Mouse (Mus musculus) retina, postnatal 7 days (tissue): Measurements from ENCODE around the gene Nploc4.

ENCODE experiments used
- DNase-seq: peaks from one replicate; pipeline ENCODE4 v3.0.0-alpha.2; 2012; ENCODE audit warnings: low read depth, low spot score

Gene Nploc4

GRCm38 (mm10) chr11:120437152-120437856, at the start of gene Nploc4:
Gene Nploc4 (minus strand): TSS chr11:120437708.
- peak; percentile 82 for DNase-seq

GRCm38 (mm10) chr11:120485251-120485650, 47.7 kb upstream of the Nploc4 start:
- DNase-seq = no peak

- peak; percentile 92 for DNase-seq
Observed at GRCm38 (mm10) chr11:120484265-120484981, 46.9 kb upstream of the Nploc4 start, which contains the start of gene Mrpl12. Gene Mrpl12 (plus strand): TSS chr11:120484613.

GRCm38 (mm10) chr11:120483448-120483934, 46.0 kb upstream of the Nploc4 start:
- no peak for DNase-seq

- no peak for DNase-seq
Observed at GRCm38 (mm10) chr11:120472052-120472451, 34.5 kb upstream of the Nploc4 start.

GRCm38 (mm10) chr11:120467736-120468092, 30.2 kb upstream of the Nploc4 start:
- DNase-seq = no peak

- DNase-seq = peak; percentile 97
Observed at GRCm38 (mm10) chr11:120467051-120467735, 29.7 kb upstream of the Nploc4 start, which contains the start of gene Arl16. Gene Arl16 (minus strand): TSS chr11:120467607.

- no peak for DNase-seq
Observed at GRCm38 (mm10) chr11:120465521-120465920, 28.0 kb upstream of the Nploc4 start.

GRCm38 (mm10) chr11:120464365-120464764, 26.9 kb upstream of the Nploc4 start:
- DNase-seq = no peak

GRCm38 (mm10) chr11:120463536-120463935, 26.0 kb upstream of the Nploc4 start:
- DNase-seq = no peak

- DNase-seq = no peak
Observed at GRCm38 (mm10) chr11:120458847-120459597, 21.5 kb upstream of the Nploc4 start.

GRCm38 (mm10) chr11:120457772-120458751, 20.6 kb upstream of the Nploc4 start, which contains the start of the genes Oxld1 and Ccdc137:
Gene Oxld1 (minus strand): TSS chr11:120458068.
Gene Ccdc137 (plus strand): TSS chr11:120458115.
- DNase-seq = peak; percentile 73

GRCm38 (mm10) chr11:120457370-120457769, 19.9 kb upstream of the Nploc4 start:
- no peak for DNase-seq

- DNase-seq = no peak
Observed at GRCm38 (mm10) chr11:120455413-120455812, 17.9 kb upstream of the Nploc4 start.

- DNase-seq = no peak
Observed at GRCm38 (mm10) chr11:120454965-120455364, 17.5 kb upstream of the Nploc4 start.

GRCm38 (mm10) chr11:120453306-120453705, 15.8 kb upstream of the Nploc4 start, which contains the start of gene Pde6g:
Gene Pde6g (minus strand): TSS chr11:120453500.
- DNase-seq = peak; percentile 51

GRCm38 (mm10) chr11:120452246-120452645, 14.7 kb upstream of the Nploc4 start:
- peak; percentile 65 for DNase-seq

- DNase-seq = no peak
Observed at GRCm38 (mm10) chr11:120447179-120447578, 9.7 kb upstream of the Nploc4 start.

GRCm38 (mm10) chr11:120445475-120445874, 8.0 kb upstream of the Nploc4 start:
- no peak for DNase-seq

- no peak for DNase-seq
Observed at GRCm38 (mm10) chr11:120444106-120444505, 6.6 kb upstream of the Nploc4 start.
